Mouse (Mus musculus) ES-Bruce4 (cell line): ENCODE measurements around the gene Dnmbp. TPM values are rescaled to one million over a fixed set of nuclear protein-coding genes. Genes with fewer than 3 reads are reported as not detected.

Experiments used
- H3K27ac ChIP-seq: 2 replicates; pipeline ENCODE4 v1.5.1; 2012; ENCODE audit warnings: low read length, inconsistent platforms; ENCODE audit not compliant: insufficient read depth
- H3K27me3 ChIP-seq: 2 replicates; pipeline ENCODE4 v1.6.1; 2012; ENCODE audit warnings: mild to moderate bottlenecking, low read length, inconsistent platforms; ENCODE audit not compliant: control insufficient read depth, poor library complexity, insufficient read depth, severe bottlenecking
- H3K36me3 ChIP-seq: 2 replicates; pipeline ENCODE4 v1.6.1; 2012; ENCODE audit warnings: inconsistent platforms, mild to moderate bottlenecking, low read length, moderate library complexity; ENCODE audit not compliant: control insufficient read depth, poor library complexity, insufficient read depth, severe bottlenecking
- H3K4me1 ChIP-seq: one replicate; pipeline ENCODE4 v1.8.1; 2011; ENCODE audit warnings: low read length; ENCODE audit not compliant: control insufficient read depth, insufficient read depth
- H3K4me3 ChIP-seq: 2 replicates; pipeline ENCODE4 v1.5.1; 2011; ENCODE audit warnings: low read depth, mild to moderate bottlenecking, low read length
- H3K9ac ChIP-seq: 2 replicates; pipeline ENCODE4 v1.6.1; 2012; ENCODE audit warnings: low read depth, mild to moderate bottlenecking, inconsistent platforms; ENCODE audit not compliant: poor library complexity, severe bottlenecking
- H3K9me3 ChIP-seq: replicated peaks from 2 replicates; pipeline ENCODE4 v1.6.1; 2012; ENCODE audit warnings: mild to moderate bottlenecking, low read length, inconsistent platforms; ENCODE audit not compliant: control insufficient read depth, poor library complexity, insufficient read depth, severe bottlenecking
- CTCF ChIP-seq: IDR thresholded peaks from one replicate; pipeline ENCODE4 v1.8.1; 2011; ENCODE audit warnings: low read depth, low read length
- EP300 ChIP-seq: IDR thresholded peaks from 2 replicates; pipeline ENCODE4 v1.6.1; 2011; ENCODE audit warnings: low read depth, low read length; ENCODE audit not compliant: insufficient read depth
- POLR2A ChIP-seq: IDR thresholded peaks from one replicate; pipeline ENCODE4 v1.8.1; 2011; ENCODE audit warnings: low read length; ENCODE audit not compliant: insufficient read depth
- polyA plus RNA-seq: library from polyadenylated mRNA; stranded (reverse); fragments of >200 nt; gene quantifications from 2 replicates; pipeline ENCODE4 v1.2.4, GENCODE M21; 2011; ENCODE audit warnings: low read depth; ENCODE audit not compliant: missing spikeins, insufficient read depth, insufficient read length

The Dnmbp gene
- polyA plus RNA-seq, 1 experiment: 18.6 TPM

DNA sequence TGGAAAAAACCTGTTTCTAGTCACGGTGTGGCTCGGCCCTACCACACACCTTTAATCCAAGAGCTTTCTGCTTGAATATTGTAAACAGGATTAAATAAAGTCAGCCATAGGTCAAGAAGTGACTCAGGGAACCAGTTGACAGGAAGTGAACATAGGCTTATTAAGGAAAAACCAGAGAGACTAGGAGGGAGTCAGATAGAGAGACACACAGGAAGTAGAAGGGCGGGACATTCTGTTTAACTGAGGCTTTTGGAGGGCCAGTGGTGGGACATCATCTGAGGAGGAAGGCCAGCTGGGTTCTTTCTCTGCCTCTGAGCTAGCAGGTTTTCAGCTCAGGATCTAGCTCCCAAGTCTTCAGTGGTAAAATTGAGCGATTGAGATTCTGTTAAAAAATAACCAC lies 20.1 kb downstream of the Dnmbp start:
- Histone ChIP-seq H3K36me3 (no peaks in the 10 kb centered on the region), H3K4me3 (no peak overlapping the region), H3K27me3 (no peaks in the 10 kb centered on the region), H3K27ac (no peak overlapping the region), H3K9ac (no peak overlapping the region), H3K9me3 (no peaks in the 10 kb centered on the region), H3K4me1 (peaks cover 4% of the 10 kb centered on the region)
- no peak for TF ChIP-seq POLR2A
- no peak for TF ChIP-seq CTCF
- TF ChIP-seq EP300: no peak

DNA sequence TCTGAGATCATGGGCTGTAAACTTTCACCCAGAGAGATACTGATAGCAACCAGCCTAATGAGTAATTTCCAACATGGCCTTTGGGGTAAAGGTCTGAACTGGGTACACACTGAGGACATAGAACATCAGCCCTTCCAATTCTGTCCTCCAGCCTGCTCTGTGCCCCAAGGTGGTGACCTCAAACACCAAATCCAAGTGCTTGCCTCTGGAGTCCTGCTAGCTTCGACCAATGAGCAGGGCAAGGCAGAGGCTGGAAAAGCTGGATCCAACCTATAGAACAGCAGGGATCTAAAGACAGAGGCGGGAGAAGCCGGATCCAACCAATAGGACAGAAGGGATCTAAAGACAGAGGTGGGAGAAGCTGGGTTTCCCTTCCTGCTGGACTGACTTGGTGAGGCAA lies 21.2 kb downstream of the Dnmbp start:
- H3K36me3 ChIP-seq: no peaks in the 10 kb centered on the region
- no peak overlapping the region for H3K4me3 ChIP-seq
- H3K27ac ChIP-seq: no peak overlapping the region

DNA sequence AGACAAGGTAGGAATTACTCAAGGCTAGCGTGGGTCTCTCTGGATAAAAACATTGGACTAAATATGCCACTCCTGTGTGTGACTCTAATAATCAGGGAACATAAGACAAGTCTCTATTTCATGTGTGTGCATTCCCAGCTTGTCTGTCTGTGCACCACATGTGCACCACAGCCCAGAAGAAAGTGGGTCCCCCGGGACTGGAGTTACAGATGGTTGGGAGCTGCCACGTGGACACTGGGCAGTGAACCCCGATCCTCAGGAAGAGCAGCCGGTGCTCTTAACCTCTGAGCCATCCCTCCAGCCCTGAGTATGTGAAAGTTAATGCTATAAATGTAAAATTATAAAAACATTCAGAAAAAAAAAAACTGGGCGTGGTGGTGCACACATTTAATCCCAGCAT lies 22.2 kb downstream of the Dnmbp start:
- no peak overlapping the region for H3K4me3 ChIP-seq
- TF ChIP-seq EP300 (no peak), POLR2A (no peak), CTCF (no peak)
- peaks cover 3% of the 10 kb centered on the region for H3K4me1 ChIP-seq
- no peak overlapping the region for H3K27ac ChIP-seq
- no peaks in the 10 kb centered on the region for H3K36me3 ChIP-seq
- H3K9ac ChIP-seq: no peak overlapping the region
- no peaks in the 10 kb centered on the region for H3K9me3 ChIP-seq
- no peaks in the 10 kb centered on the region for H3K27me3 ChIP-seq

More for the DNA sequence above, 21.2 kb downstream of the Dnmbp start:
- Histone ChIP-seq H3K9ac (no peak overlapping the region), H3K4me1 (peaks cover 3% of the 10 kb centered on the region), H3K9me3 (no peaks in the 10 kb centered on the region), H3K27me3 (no peaks in the 10 kb centered on the region)
- TF ChIP-seq CTCF (no peak), EP300 (no peak), POLR2A (no peak)

DNA sequence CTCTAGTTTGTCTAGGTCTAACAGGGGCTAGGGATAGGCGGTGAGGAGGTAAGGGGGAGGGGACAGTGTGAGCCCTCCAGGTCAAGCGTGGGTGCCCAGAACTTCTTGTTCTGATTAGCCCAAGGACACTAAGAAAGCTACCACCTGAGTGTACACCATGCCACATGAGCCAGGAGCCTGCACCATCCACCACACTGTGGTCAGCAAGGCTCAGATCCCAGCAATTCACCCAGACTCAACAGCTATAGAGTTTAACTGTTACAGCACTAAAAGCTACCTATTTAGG lies 22.6 kb downstream of the Dnmbp start:
- Histone ChIP-seq H3K27me3 (no peaks in the 10 kb centered on the region), H3K36me3 (no peaks in the 10 kb centered on the region), H3K27ac (no peak overlapping the region), H3K9me3 (no peaks in the 10 kb centered on the region), H3K9ac (no peak overlapping the region), H3K4me1 (peaks cover 3% of the 10 kb centered on the region), H3K4me3 (no peak overlapping the region)
- TF ChIP-seq CTCF (no peak), EP300 (no peak), POLR2A (no peak)

DNA sequence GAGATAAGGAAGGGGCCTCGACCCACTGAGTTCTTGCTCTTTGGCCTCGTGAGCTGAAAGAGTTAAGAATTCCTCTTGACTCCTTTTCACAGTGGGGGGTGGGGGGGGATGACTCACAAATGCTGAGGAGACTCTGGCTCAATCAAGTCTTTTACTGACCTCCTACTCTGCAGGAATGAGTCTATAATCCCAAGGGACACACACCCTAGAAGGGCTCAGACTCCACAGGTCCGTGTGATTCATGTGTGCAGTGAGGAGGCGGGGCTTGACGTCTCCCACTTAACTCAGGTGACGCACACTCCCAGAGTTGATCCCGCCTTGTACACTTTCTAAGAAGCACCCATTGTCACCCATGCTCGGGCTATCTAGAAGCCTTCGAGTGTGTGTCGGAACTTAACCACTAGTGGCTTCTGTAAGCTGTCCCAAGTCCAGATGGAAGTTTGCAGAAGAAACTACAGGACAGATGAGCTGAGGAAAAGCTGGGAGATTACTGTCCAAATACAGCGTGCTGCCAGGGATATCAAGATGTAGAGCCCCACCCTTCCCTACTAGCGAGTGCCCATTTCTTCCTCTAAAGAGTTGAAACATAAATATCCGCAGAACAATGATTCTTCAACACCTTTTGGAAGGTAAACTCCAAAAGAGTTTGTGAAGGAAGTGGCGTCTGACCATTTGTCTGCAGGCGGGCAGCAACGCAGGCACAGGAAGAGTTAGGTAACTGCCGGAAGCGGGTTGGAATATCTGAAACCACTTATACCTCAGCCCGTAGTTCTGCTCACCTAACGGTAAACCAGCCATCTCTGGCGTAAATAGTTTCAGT lies 23.2 kb downstream of the Dnmbp start:
- Histone ChIP-seq H3K36me3 (no peaks in the 10 kb centered on the region), H3K27me3 (no peaks in the 10 kb centered on the region), H3K4me1 (peaks cover 3% of the 10 kb centered on the region), H3K9me3 (no peaks in the 10 kb centered on the region), H3K9ac (no peak overlapping the region), H3K4me3 (no peak overlapping the region), H3K27ac (no peak overlapping the region)
- TF ChIP-seq POLR2A: no peak
- TF ChIP-seq EP300: no peak
- TF ChIP-seq CTCF: no peak

DNA sequence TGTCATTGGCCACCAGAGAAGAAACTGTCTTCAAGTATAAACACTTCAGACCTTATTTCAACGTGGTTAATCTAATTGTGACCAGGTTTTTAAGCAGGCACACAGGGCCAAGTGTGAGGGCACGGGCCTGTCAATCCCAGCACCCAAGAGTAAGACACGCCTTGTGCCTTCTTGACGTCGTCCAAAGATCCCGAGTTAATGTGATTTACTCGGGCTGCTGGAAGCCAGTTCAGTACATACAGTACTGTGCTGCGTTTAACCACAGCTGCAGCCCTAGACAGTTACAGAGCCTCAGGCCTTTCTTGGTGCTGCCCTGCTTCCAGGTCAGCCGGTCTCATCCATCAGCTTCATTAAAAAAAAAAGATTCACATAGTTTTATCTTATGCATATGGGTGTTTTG lies 24.6 kb downstream of the Dnmbp start:
- no peak overlapping the region for H3K9ac ChIP-seq
- H3K27ac ChIP-seq: no peak overlapping the region
- H3K4me1 ChIP-seq: peaks cover 3% of the 10 kb centered on the region
- H3K36me3 ChIP-seq: no peaks in the 10 kb centered on the region
- TF ChIP-seq CTCF (no peak), EP300 (no peak), POLR2A (no peak)
- no peaks in the 10 kb centered on the region for H3K9me3 ChIP-seq
- H3K4me3 ChIP-seq: no peak overlapping the region
- H3K27me3 ChIP-seq: no peaks in the 10 kb centered on the region
